Mouse (Mus musculus) embryo, embryonic 10 days (tissue): ENCODE measurements around the gene Kcnj12.

Experiments used
- DNase-seq: peaks from one replicate; pipeline ENCODE4 v3.0.0-alpha.2; 2015; ENCODE audit warnings: low spot score

Gene Kcnj12

GRCm38 (mm10) chr11:61022550-61023391, at the start of gene Kcnj12:
TSS of gene Kcnj12 (plus strand) at chr11:61022564.
- no peak for DNase-seq

GRCm38 (mm10) chr11:60975097-60975496, 47.3 kb upstream of the Kcnj12 start:
- DNase-seq = no peak

- DNase-seq = no peak
These were observed 46.1 kb upstream of the Kcnj12 start for GRCm38 (mm10) chr11:60976234-60976633.

- peak; percentile 66 for DNase-seq
These were observed 45.6 kb upstream of the Kcnj12 start for GRCm38 (mm10) chr11:60976742-60977141.

- no peak for DNase-seq
These were observed 45.2 kb upstream of the Kcnj12 start for GRCm38 (mm10) chr11:60977153-60977552.

GRCm38 (mm10) chr11:60978658-60979057, 43.7 kb upstream of the Kcnj12 start:
- no peak for DNase-seq

- DNase-seq = no peak
These were observed 42.6 kb upstream of the Kcnj12 start for GRCm38 (mm10) chr11:60979788-60980187.

- no peak for DNase-seq
These were observed 40.5 kb upstream of the Kcnj12 start for GRCm38 (mm10) chr11:60981693-60982486.

- no peak for DNase-seq
These were observed 37.3 kb upstream of the Kcnj12 start for GRCm38 (mm10) chr11:60984912-60985558.

GRCm38 (mm10) chr11:60990428-60990827, 31.9 kb upstream of the Kcnj12 start:
- DNase-seq = no peak

GRCm38 (mm10) chr11:61002736-61003135, 19.6 kb upstream of the Kcnj12 start:
- DNase-seq = no peak

- peak; percentile 45 for DNase-seq
These were observed 18.3 kb upstream of the Kcnj12 start for GRCm38 (mm10) chr11:61004046-61004445.

- no peak for DNase-seq
These were observed 17.6 kb upstream of the Kcnj12 start for GRCm38 (mm10) chr11:61004781-61005180.

GRCm38 (mm10) chr11:61005345-61005744, 17.0 kb upstream of the Kcnj12 start:
- DNase-seq = no peak

GRCm38 (mm10) chr11:61011736-61012294, 10.5 kb upstream of the Kcnj12 start:
- peak; percentile 70 for DNase-seq

- no peak for DNase-seq
These were observed 5.4 kb upstream of the Kcnj12 start for GRCm38 (mm10) chr11:61016866-61017398.

- DNase-seq = no peak
These were observed 1.2 kb upstream of the Kcnj12 start for GRCm38 (mm10) chr11:61021129-61021528.

GRCm38 (mm10) chr11:61021676-61022549, 451 bp upstream of the Kcnj12 start:
- DNase-seq = peak; percentile 42

- no peak for DNase-seq
These were observed 1.2 kb downstream of the Kcnj12 start for GRCm38 (mm10) chr11:61023416-61024200.

- no peak for DNase-seq
These were observed 2.0 kb downstream of the Kcnj12 start for GRCm38 (mm10) chr11:61024388-61024787.
